Mouse (Mus musculus): ENCODE data around the gene Spns1. TPM values are rescaled to one million over a fixed set of nuclear protein-coding genes. Genes with fewer than 3 reads are reported as not detected.
"Not testable (repeated sequence)": the region's sequence is repeated elsewhere in the genome, so short reads cannot be mapped to it uniquely, and the experiment has no call there.

The Spns1 gene
- total RNA-seq, 1 experiment = 238 TPM

DNA sequence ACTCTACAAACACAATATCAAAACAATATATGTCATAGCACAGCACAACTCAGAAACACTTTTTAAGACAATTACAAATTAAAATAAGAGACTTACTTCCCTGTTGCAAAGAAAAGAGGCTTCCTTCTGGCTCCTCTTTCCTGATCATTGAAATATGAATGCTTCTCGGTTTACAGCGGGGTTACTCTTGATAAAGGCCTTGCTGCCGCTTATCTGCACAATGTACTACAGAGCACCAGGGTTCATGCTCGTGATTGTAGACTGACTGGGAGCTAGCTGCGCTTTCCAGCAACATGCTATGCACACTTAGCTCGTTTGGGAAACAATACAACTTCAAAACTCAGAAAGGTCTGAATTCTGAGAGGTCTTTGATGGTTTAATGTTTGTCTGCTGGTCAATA is 20.0 kb upstream of the Spns1 start:
- no peak overlapping the region for H3K27ac ChIP-seq (ENCODE audit: insufficient read depth, low read depth, low read length, poor library complexity, severe bottlenecking)
- H3K36me3 ChIP-seq (ENCODE audit: control insufficient read depth, insufficient read depth, low read length, poor library complexity, severe bottlenecking) = 0 out of 2 replicates have a peak, but pooled peaks cover 2% of the 10 kb centered on the region
- no peak for DNase-seq (ENCODE audit: low read depth, low spot score)
- peak overlapping the region in 1 of 2 experiments; percentile 20; a peak in 2 of 4 replicates for H3K4me3 ChIP-seq (ENCODE audit: insufficient read depth in 1 of 2, low read depth in 1 of 2, low read length in 2 of 2, poor library complexity in 1 of 2, severe bottlenecking in 1 of 2)
- in situ Hi-C loops (cut with MboI; ENCODE audit: low sequenced_read_pairs in 2 of 2, unreplicated experiment in 2 of 2) = no loop called here
- no peak for TF ChIP-seq ZC3H11A (IDR thresholded peaks at IDR 0.05; ENCODE audit: borderline replicate concordance, low read depth, low read length)
- no peak for TF ChIP-seq HCFC1 (IDR thresholded peaks at IDR 0.05; ENCODE audit: borderline replicate concordance, insufficient read depth, low read length)
- TF ChIP-seq MAFK (IDR thresholded peaks at IDR 0.05; ENCODE audit: insufficient read depth, low read depth, low read length) = no peak
- no peak for TF ChIP-seq CHD2 (IDR thresholded peaks at IDR 0.05; ENCODE audit: low read depth, low read length)
- no peak for TF ChIP-seq ZNF384 (IDR thresholded peaks at IDR 0.05; ENCODE audit: low read depth, low read length)
- H3K4me1 ChIP-seq (ENCODE audit: control insufficient read depth in 2 of 2, insufficient read depth in 2 of 2, low read length in 2 of 2, poor library complexity in 1 of 2) = 0 out of 4 replicates have a peak, but pooled peaks cover 0 to 2% of the 10 kb centered on the region in 2 experiments
- H3K9me3 ChIP-seq (ENCODE audit: control insufficient read depth, insufficient read depth, low read depth, low read length) = no peaks in the 10 kb centered on the region
- H3K9ac ChIP-seq (ENCODE audit: insufficient read depth, low read depth, low read length, poor library complexity, severe bottlenecking) = no peak overlapping the region

DNA sequence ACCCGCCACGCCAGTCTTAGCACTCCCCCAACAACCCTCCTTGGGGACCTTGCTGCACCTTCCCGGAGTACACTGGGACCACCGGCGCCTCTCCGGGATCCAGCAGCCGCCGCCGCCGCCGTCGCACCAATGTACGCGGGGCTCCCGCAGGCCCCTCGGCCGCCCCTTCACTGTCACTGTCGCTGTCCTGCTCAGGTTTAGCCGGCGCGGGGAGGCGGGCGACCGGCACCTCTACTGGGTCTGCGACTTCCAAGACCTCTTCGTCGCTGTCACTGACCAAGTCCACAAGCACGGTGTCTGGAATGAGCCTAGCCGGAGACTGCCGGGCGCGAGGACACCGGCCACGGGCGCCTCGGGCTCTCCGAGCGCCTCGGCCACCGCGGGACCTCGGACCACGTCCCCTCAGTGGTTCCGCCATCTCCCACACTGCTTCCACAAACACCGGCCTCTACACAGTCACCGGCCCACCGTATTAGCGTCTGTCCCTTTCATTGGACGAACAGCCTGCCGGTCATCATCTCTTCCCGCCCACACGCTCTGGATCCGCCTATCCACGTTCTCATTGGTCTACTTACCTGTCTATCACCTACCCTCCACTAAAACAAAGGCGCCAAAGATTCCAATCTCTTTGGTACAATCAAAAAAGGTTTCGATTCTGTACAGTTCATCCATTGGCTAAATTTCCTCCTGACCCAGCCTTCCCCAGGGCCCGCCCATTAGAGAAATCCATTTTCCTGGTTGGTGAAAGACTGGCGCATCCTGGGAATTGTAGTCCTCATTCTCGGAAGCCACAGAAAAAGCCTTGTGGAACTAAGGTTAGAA is 19.3 kb upstream of the Spns1 start, which contains the start of gene Nfatc2ip:
Nfatc2ip (minus strand) TSS at position 440 of the 822 bp plus-strand sequence.
- peaks cover 4% of the 10 kb centered on the region; the same call in 1 of the 2 replicates for H3K36me3 ChIP-seq (ENCODE audit: control insufficient read depth, insufficient read depth, low read length, poor library complexity, severe bottlenecking)
- H3K4me1 ChIP-seq (ENCODE audit: control insufficient read depth in 2 of 2, insufficient read depth in 2 of 2, low read length in 2 of 2, poor library complexity in 1 of 2) = peaks cover 4% of the 10 kb centered on the region in 2 experiments; a peak in 1 of 4 replicates
- peak; percentile 98 for DNase-seq (ENCODE audit: low read depth, low spot score)
- H3K9ac ChIP-seq (ENCODE audit: insufficient read depth, low read depth, low read length, poor library complexity, severe bottlenecking) = peak within 1 kb of the TSS; percentile 77
- TF ChIP-seq MAFK (IDR thresholded peaks at IDR 0.05; ENCODE audit: insufficient read depth, low read depth, low read length) (no peak), ZNF384 (IDR thresholded peaks at IDR 0.05; ENCODE audit: low read depth, low read length) (no peak), ZC3H11A (IDR thresholded peaks at IDR 0.05; ENCODE audit: borderline replicate concordance, low read depth, low read length) (no peak), HCFC1 (IDR thresholded peaks at IDR 0.05; ENCODE audit: borderline replicate concordance, insufficient read depth, low read length) (peak; percentile 93), CHD2 (IDR thresholded peaks at IDR 0.05; ENCODE audit: low read depth, low read length) (peak; percentile 99)
- in situ Hi-C loops (cut with MboI; ENCODE audit: low sequenced_read_pairs in 2 of 2, unreplicated experiment in 2 of 2) = no loop called here
- peak within 1 kb of the TSS; percentile 57 for H3K27ac ChIP-seq (ENCODE audit: insufficient read depth, low read depth, low read length, poor library complexity, severe bottlenecking)
- peak within 1 kb of the TSS; percentile 90 to 98 for H3K4me3 ChIP-seq (ENCODE audit: insufficient read depth in 1 of 2, low read depth in 1 of 2, low read length in 2 of 2, poor library complexity in 1 of 2, severe bottlenecking in 1 of 2)
- H3K9me3 ChIP-seq (ENCODE audit: control insufficient read depth, insufficient read depth, low read depth, low read length) = no peaks in the 10 kb centered on the region

DNA sequence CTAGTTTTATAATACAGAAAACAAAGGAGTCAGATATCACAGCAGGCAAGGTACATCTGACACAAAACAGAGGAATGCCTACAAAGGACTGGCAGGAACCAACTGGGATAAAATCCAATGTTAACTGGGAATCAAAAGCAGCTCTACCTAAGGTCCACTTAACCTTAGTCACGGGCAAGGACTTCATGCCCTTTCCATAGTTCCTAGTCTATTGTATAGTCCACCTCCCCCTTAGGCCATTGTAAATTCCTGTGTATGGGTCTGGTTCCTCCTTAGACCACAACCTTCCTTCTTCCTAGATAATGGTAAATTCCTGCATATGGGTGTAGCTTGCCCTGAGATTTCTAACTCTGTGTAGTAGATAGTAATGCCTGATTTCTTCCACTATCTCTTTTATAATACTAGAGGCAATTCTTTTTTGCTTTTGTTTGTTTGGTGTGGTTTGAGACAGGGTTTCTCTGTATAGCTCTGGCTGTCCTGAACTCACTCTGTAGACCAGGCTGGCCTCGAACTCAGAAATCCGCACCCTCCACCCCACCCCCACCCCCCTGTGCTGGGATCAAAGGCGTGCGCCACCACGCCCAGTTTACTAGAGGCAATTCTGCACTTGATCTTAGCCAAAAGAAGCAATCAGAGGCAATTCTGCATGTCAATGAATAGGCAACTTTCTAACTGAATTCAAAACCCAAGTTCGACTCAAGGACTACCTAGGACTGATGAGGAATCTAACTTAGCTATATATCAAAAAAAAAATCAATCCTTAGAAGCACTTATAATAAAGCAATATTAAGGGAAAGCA is 15.0 kb upstream of the Spns1 start:
- H3K36me3 ChIP-seq (ENCODE audit: control insufficient read depth, insufficient read depth, low read length, poor library complexity, severe bottlenecking) = peaks cover 37% of the 10 kb centered on the region
- H3K4me3 ChIP-seq (ENCODE audit: insufficient read depth in 1 of 2, low read depth in 1 of 2, low read length in 2 of 2, poor library complexity in 1 of 2, severe bottlenecking in 1 of 2); in situ Hi-C loops (cut with MboI; ENCODE audit: low sequenced_read_pairs in 2 of 2, unreplicated experiment in 2 of 2); H3K9me3 ChIP-seq (ENCODE audit: control insufficient read depth, insufficient read depth, low read depth, low read length); H3K9ac ChIP-seq (ENCODE audit: insufficient read depth, low read depth, low read length, poor library complexity, severe bottlenecking): not testable (repeated sequence)
- peak; percentile 84 for DNase-seq (ENCODE audit: low read depth, low spot score)
- H3K4me1 ChIP-seq (ENCODE audit: control insufficient read depth in 2 of 2, insufficient read depth in 2 of 2, low read length in 2 of 2, poor library complexity in 1 of 2) = peaks cover 8 to 10% of the 10 kb centered on the region in 2 experiments; a peak in 3 of 4 replicates
- peak overlapping the region; percentile 96; the same call in 1 of the 2 replicates for H3K27ac ChIP-seq (ENCODE audit: insufficient read depth, low read depth, low read length, poor library complexity, severe bottlenecking)

DNA sequence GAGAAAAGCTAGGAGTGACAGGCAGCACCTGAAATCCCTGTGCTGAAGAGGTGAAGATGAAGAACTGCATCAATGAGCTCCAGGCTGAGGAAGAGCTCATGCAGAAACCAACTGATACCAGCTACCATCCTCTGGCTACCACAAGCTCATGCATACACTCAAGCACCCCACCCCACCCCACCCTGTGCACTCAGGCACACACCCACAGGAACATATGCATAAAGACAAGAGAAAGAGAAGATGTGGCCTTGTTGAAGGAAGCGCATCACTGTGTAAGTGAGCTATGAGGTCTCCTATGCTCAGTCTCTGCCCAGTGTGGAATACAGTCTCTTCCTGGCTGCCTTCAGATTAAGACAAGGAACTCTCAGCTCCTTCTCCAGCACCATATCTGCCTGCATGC is 10.9 kb upstream of the Spns1 start:
- no peak for TF ChIP-seq CHD2 (IDR thresholded peaks at IDR 0.05; ENCODE audit: low read depth, low read length)
- TF ChIP-seq ZC3H11A (IDR thresholded peaks at IDR 0.05; ENCODE audit: borderline replicate concordance, low read depth, low read length) = no peak
- no peak for TF ChIP-seq ZNF384 (IDR thresholded peaks at IDR 0.05; ENCODE audit: low read depth, low read length)
- TF ChIP-seq HCFC1 (IDR thresholded peaks at IDR 0.05; ENCODE audit: borderline replicate concordance, insufficient read depth, low read length) = no peak
- no peak for TF ChIP-seq MAFK (IDR thresholded peaks at IDR 0.05; ENCODE audit: insufficient read depth, low read depth, low read length)
- Histone ChIP-seq H3K9me3 (ENCODE audit: control insufficient read depth, insufficient read depth, low read depth, low read length) (no peaks in the 10 kb centered on the region), H3K4me3 (ENCODE audit: insufficient read depth in 1 of 2, low read depth in 1 of 2, low read length in 2 of 2, poor library complexity in 1 of 2, severe bottlenecking in 1 of 2) (no peak overlapping the region), H3K27ac (ENCODE audit: insufficient read depth, low read depth, low read length, poor library complexity, severe bottlenecking) (peak overlapping the region; percentile 74; the same call in 1 of the 2 replicates), H3K36me3 (ENCODE audit: control insufficient read depth, insufficient read depth, low read length, poor library complexity, severe bottlenecking) (peaks cover 60% of the 10 kb centered on the region), H3K9ac (ENCODE audit: insufficient read depth, low read depth, low read length, poor library complexity, severe bottlenecking) (0 out of 2 replicates have a peak overlapping the region, but pooled peaks have one; percentile 23), H3K4me1 (ENCODE audit: control insufficient read depth in 2 of 2, insufficient read depth in 2 of 2, low read length in 2 of 2, poor library complexity in 1 of 2) (peaks cover 8 to 10% of the 10 kb centered on the region in 2 experiments; a peak in 3 of 4 replicates)
- in situ Hi-C loops (cut with MboI; ENCODE audit: low sequenced_read_pairs in 2 of 2, unreplicated experiment in 2 of 2) = loop anchor here in 1 of 2 experiments (10.0 kb wide), 1 partner anchor 123 kb away; no protein-coding TSS in a partner anchor
- DNase-seq (ENCODE audit: low read depth, low spot score) = no peak
